Mouse (Mus musculus) thymus, adult 2 months (tissue): ENCODE measurements around the gene Tmem231.

Experiments used
- CTCF ChIP-seq: fragments of 200-500 bp; IDR thresholded peaks from 2 replicates; pipeline ENCODE4 v1.5.1; 2012; ENCODE audit warnings: mild to moderate bottlenecking, control low read depth, low read length, moderate library complexity, borderline replicate concordance; ENCODE audit not compliant: control insufficient read depth, poor library complexity, insufficient read depth; ENCODE audit errors: extremely low read depth
- POLR2A ChIP-seq: fragments of 200-500 bp; IDR thresholded peaks from 2 replicates; pipeline ENCODE4 v1.6.1; 2012; ENCODE audit warnings: mild to moderate bottlenecking, low read length, control low read depth, moderate library complexity; ENCODE audit not compliant: control insufficient read depth, poor library complexity, insufficient read depth; ENCODE audit errors: extremely low read depth

GRCm38 (mm10) chr8:111941101-111941454 lies 7.4 kb upstream of the Tmem231 start:
- no peak for TF ChIP-seq CTCF
- no peak for TF ChIP-seq POLR2A
